Mouse (Mus musculus): ENCODE measurements at regions not wholly inside any gene's neighbourhood (a gene's known extent, or its start where the extent isn't known, plus 50 kb on each side); places are given as distances from the start of the nearest gene placed in this dataset.

GRCm38 (mm10) chrX:58503573-58503972 is 405.6 kb upstream of the 4930550L24Rik start:
- H3K9me3 ChIP-seq (replicated peaks; ENCODE audit: insufficient read depth, low read length), result no peaks in the 10 kb centered on the region
- no peaks in the 10 kb centered on the region for H3K4me1 ChIP-seq (ENCODE audit: control insufficient read depth in 1 of 2, insufficient read depth in 2 of 2, low read length in 2 of 2)
- no peak overlapping the region for H3K27ac ChIP-seq (ENCODE audit: control insufficient read depth, low read depth, low read length)
- TF ChIP-seq ETS1 (IDR thresholded peaks at IDR 0.05; ENCODE audit: low read depth, low read length), result no peak
- no peak for TF ChIP-seq MAFK (IDR thresholded peaks at IDR 0.05; ENCODE audit: borderline replicate concordance, low read depth, low read length)
- TF ChIP-seq JUND (IDR thresholded peaks at IDR 0.05; ENCODE audit: low read depth, low read length), result no peak
- TF ChIP-seq ZNF384 (IDR thresholded peaks at IDR 0.05; ENCODE audit: low read depth, low read length), result no peak
- no peak for TF ChIP-seq BHLHE40 (IDR thresholded peaks at IDR 0.05; ENCODE audit: borderline replicate concordance, low read depth, low read length)
- no peak for TF ChIP-seq TBP (IDR thresholded peaks at IDR 0.05; ENCODE audit: low read depth, low read length)
- no peak for TF ChIP-seq TCF12 (IDR thresholded peaks at IDR 0.05; ENCODE audit: low read depth, low read length)
- TF ChIP-seq CTCF (IDR thresholded peaks at IDR 0.05 in 2 of 3, conservative IDR thresholded peaks at IDR 0.05 in 1 of 3; ENCODE audit: control insufficient read depth in 1 of 3, insufficient read depth in 1 of 3, low read depth in 2 of 3, low read length in 3 of 3, poor library complexity in 1 of 3, severe bottlenecking in 1 of 3), result no peak
- TF ChIP-seq ELF1 (IDR thresholded peaks at IDR 0.05; ENCODE audit: low read depth, low read length), result no peak
- no peak for TF ChIP-seq USF1 (IDR thresholded peaks at IDR 0.05; ENCODE audit: low read depth, low read length)
- no peak for TF ChIP-seq USF2 (IDR thresholded peaks at IDR 0.05; ENCODE audit: borderline replicate concordance in 1 of 2, insufficient read depth in 1 of 2, low read depth in 1 of 2, low read length in 2 of 2)
- no peak for TF ChIP-seq CHD1 (IDR thresholded peaks at IDR 0.05; ENCODE audit: low read depth, low read length)
- no peak for TF ChIP-seq EP300 (IDR thresholded peaks at IDR 0.05; ENCODE audit: low read depth in 1 of 2, low read length in 2 of 2)
- TF ChIP-seq POLR2A (IDR thresholded peaks at IDR 0.05; ENCODE audit: control insufficient read depth in 1 of 2, insufficient read depth in 1 of 2, low read depth in 1 of 2, low read length in 2 of 2, poor library complexity in 1 of 2), result no peak
- TF ChIP-seq RAD21 (IDR thresholded peaks at IDR 0.05; ENCODE audit: low read depth, low read length), result no peak
- no peak for TF ChIP-seq TAL1 (IDR thresholded peaks at IDR 0.05; ENCODE audit: low read length)
- no peaks in the 10 kb centered on the region for H3K36me3 ChIP-seq (ENCODE audit: control insufficient read depth in 1 of 2, insufficient read depth in 2 of 2, low read length in 2 of 2)
- H3K79me2 ChIP-seq (ENCODE audit: control insufficient read depth, insufficient read depth, low read length, poor library complexity), result no peaks in the 10 kb centered on the region
- H3K27me3 ChIP-seq (ENCODE audit: control insufficient read depth in 1 of 2, insufficient read depth in 2 of 2, low read length in 2 of 2), result no peaks in the 10 kb centered on the region
- no peak overlapping the region for H3K9ac ChIP-seq (ENCODE audit: control insufficient read depth, low read depth, low read length, poor library complexity, severe bottlenecking)
- DNase-seq (ENCODE audit: low read depth, low spot score), result no peak
- no peak overlapping the region for H3K4me3 ChIP-seq (ENCODE audit: control insufficient read depth in 1 of 2, insufficient read depth in 1 of 2, low read depth in 2 of 2, low read length in 2 of 2)

GRCm38 (mm10) chrX:58514925-58515324 is 394.2 kb upstream of the 4930550L24Rik start:
- no peaks in the 10 kb centered on the region for H3K79me2 ChIP-seq (ENCODE audit: control insufficient read depth, insufficient read depth, low read length, poor library complexity)
- no peak for TF ChIP-seq SIN3A (IDR thresholded peaks at IDR 0.05; ENCODE audit: low read length)
- no peak for TF ChIP-seq POLR2AphosphoS5 (IDR thresholded peaks at IDR 0.05; ENCODE audit: borderline replicate concordance, low read depth, low read length)
- TF ChIP-seq JUND (IDR thresholded peaks at IDR 0.05; ENCODE audit: low read depth, low read length), result no peak
- TF ChIP-seq MAX (IDR thresholded peaks at IDR 0.05; ENCODE audit: low read length), result no peak
- TF ChIP-seq SMC3 (IDR thresholded peaks at IDR 0.05; ENCODE audit: low read depth, low read length), result no peak
- TF ChIP-seq MYC (IDR thresholded peaks at IDR 0.05; ENCODE audit: low read depth, low read length), result no peak
- no peak for TF ChIP-seq KAT2A (conservative IDR thresholded peaks at IDR 0.05; ENCODE audit: low read depth, low read length)
- DNase-seq (ENCODE audit: low read depth, low spot score), result no peak
- H3K9ac ChIP-seq (ENCODE audit: control insufficient read depth, low read depth, low read length, poor library complexity, severe bottlenecking), result no peak overlapping the region
- no peaks in the 10 kb centered on the region for H3K9me3 ChIP-seq (replicated peaks; ENCODE audit: insufficient read depth, low read length)
- no peaks in the 10 kb centered on the region for H3K4me1 ChIP-seq (ENCODE audit: control insufficient read depth in 1 of 2, insufficient read depth in 2 of 2, low read length in 2 of 2)
- no peaks in the 10 kb centered on the region for H3K36me3 ChIP-seq (ENCODE audit: control insufficient read depth in 1 of 2, insufficient read depth in 2 of 2, low read length in 2 of 2)
- no peak overlapping the region for H3K27ac ChIP-seq (ENCODE audit: control insufficient read depth, low read depth, low read length)
- no peak overlapping the region for H3K4me3 ChIP-seq (ENCODE audit: control insufficient read depth in 1 of 2, insufficient read depth in 1 of 2, low read depth in 2 of 2, low read length in 2 of 2)
- H3K27me3 ChIP-seq (ENCODE audit: control insufficient read depth in 1 of 2, insufficient read depth in 2 of 2, low read length in 2 of 2), result no peaks in the 10 kb centered on the region

Data from MEL (cell line).